Mouse (Mus musculus) kidney, embryonic 14.5 days (tissue): ENCODE measurements around the gene Dapk2. TPM values are rescaled to one million over a fixed set of nuclear protein-coding genes. Genes with fewer than 3 reads are reported as not detected.

Experiments
- ATAC-seq: fragments of 200-750 bp; cut with Nextera tagmentation; 2 replicates; pipeline ENCODE4 v1.8.0; 2017; ENCODE audit warnings: moderate number of reproducible peaks, mild to moderate bottlenecking, moderate TSS enrichment, moderate library complexity; ENCODE audit not compliant: low FRiP score, low TSS enrichment
- H3K27ac ChIP-seq: fragments of 300-500 bp; sonication (generic); 2 replicates; pipeline ENCODE4 v1.5.1; 2014; ENCODE audit warnings: low read depth, mild to moderate bottlenecking, low read length, moderate library complexity, mixed read lengths
- H3K27me3 ChIP-seq: fragments of 300-500 bp; sonication (generic); 2 replicates; pipeline ENCODE4 v1.6.1; 2014; ENCODE audit warnings: mild to moderate bottlenecking, low read length; ENCODE audit not compliant: control insufficient read depth, insufficient read depth
- H3K36me3 ChIP-seq: fragments of 300-500 bp; sonication (generic); 2 replicates; pipeline ENCODE4 v1.6.1; 2014; ENCODE audit warnings: low read length, mixed read lengths; ENCODE audit not compliant: control insufficient read depth, insufficient read depth
- H3K4me1 ChIP-seq: fragments of 300-500 bp; sonication (generic); 2 replicates; pipeline ENCODE4 v1.6.1; 2014; ENCODE audit warnings: low read length, mixed read lengths; ENCODE audit not compliant: control insufficient read depth, insufficient read depth
- H3K4me2 ChIP-seq: fragments of 300-500 bp; sonication (generic); replicated peaks from 2 replicates; pipeline ENCODE4 v1.6.1; 2014; ENCODE audit warnings: low read depth, mild to moderate bottlenecking, low read length
- H3K4me3 ChIP-seq: fragments of 300-500 bp; sonication (generic); 2 replicates; pipeline ENCODE4 v1.5.1; 2014; ENCODE audit warnings: mild to moderate bottlenecking, low read length
- H3K9ac ChIP-seq: fragments of 300-500 bp; sonication (generic); 2 replicates; pipeline ENCODE4 v1.6.1; 2014; ENCODE audit warnings: low read depth, mild to moderate bottlenecking, low read length, moderate library complexity
- H3K9me3 ChIP-seq: fragments of 300-500 bp; sonication (generic); 2 replicates; pipeline ENCODE4 v1.6.1; 2016; ENCODE audit warnings: low read length; ENCODE audit not compliant: control insufficient read depth
- WGBS: fragments of 180-500 bp; shearing (Covaris S2); extraction: QIAGEN DNeasy Blood & Tissue Kit; methylation state at CpG from one replicate; pipeline ENCODE4 v1.1.7; 2014; 5-methylcytosine and 5-hydroxymethylcytosine counted together
- polyA plus RNA-seq: library from polyadenylated mRNA; unstranded; fragments of >200 nt; fragmentation: Nextera tagmentation; extraction: Ambion mirVana; gene quantifications from 2 replicates; pipeline ENCODE4 v1.2.1, GENCODE M21; 2014

Gene Dapk2
- polyA plus RNA-seq, 1 experiment from 2014 or later = 4.2 TPM

GRCm38 (mm10) chr9:66189026-66189425, 31.0 kb downstream of the Dapk2 start:
- WGBS = 81% methylated on average over 1 of the region's 1 CpGs
- Histone ChIP-seq H3K4me3 (no peak overlapping the region), H3K4me1 (no peaks in the 10 kb centered on the region), H3K9me3 (no peaks in the 10 kb centered on the region), H3K27me3 (no peaks in the 10 kb centered on the region), H3K36me3 (no peaks in the 10 kb centered on the region), H3K9ac (no peak overlapping the region), H3K27ac (no peak overlapping the region), H3K4me2 (no peak overlapping the region)
- no peak for ATAC-seq

GRCm38 (mm10) chr9:66194003-66194402, 36.0 kb downstream of the Dapk2 start:
- no peak overlapping the region for H3K4me3 ChIP-seq
- no peaks in the 10 kb centered on the region for H3K9me3 ChIP-seq
- ATAC-seq = no peak
- no peaks in the 10 kb centered on the region for H3K4me1 ChIP-seq
- no peak overlapping the region for H3K9ac ChIP-seq
- no peak overlapping the region for H3K4me2 ChIP-seq
- no peaks in the 10 kb centered on the region for H3K36me3 ChIP-seq
- H3K27ac ChIP-seq = no peak overlapping the region
- 83% methylated on average over 3 of the region's 3 CpGs for WGBS
- no peaks in the 10 kb centered on the region for H3K27me3 ChIP-seq

- H3K27ac ChIP-seq = no peak overlapping the region
- 45% methylated on average over 3 of the region's 3 CpGs for WGBS
- no peak overlapping the region for H3K9ac ChIP-seq
- no peaks in the 10 kb centered on the region for H3K9me3 ChIP-seq
- no peaks in the 10 kb centered on the region for H3K36me3 ChIP-seq
- H3K4me2 ChIP-seq = no peak overlapping the region
- no peaks in the 10 kb centered on the region for H3K4me1 ChIP-seq
- no peaks in the 10 kb centered on the region for H3K27me3 ChIP-seq
- no peak overlapping the region for H3K4me3 ChIP-seq
- no peak for ATAC-seq
Measured at GRCm38 (mm10) chr9:66196561-66196960, 38.5 kb downstream of the Dapk2 start.

GRCm38 (mm10) chr9:66198533-66198932, 40.5 kb downstream of the Dapk2 start:
- Histone ChIP-seq H3K4me3 (no peak overlapping the region), H3K9me3 (no peaks in the 10 kb centered on the region), H3K27ac (no peak overlapping the region), H3K27me3 (no peaks in the 10 kb centered on the region), H3K9ac (no peak overlapping the region), H3K4me1 (no peaks in the 10 kb centered on the region), H3K4me2 (no peak overlapping the region), H3K36me3 (no peaks in the 10 kb centered on the region)
- 89% methylated on average over 1 of the region's 1 CpGs for WGBS
- no peak for ATAC-seq

- no peaks in the 10 kb centered on the region for H3K9me3 ChIP-seq
- no peak for ATAC-seq
- H3K4me1 ChIP-seq = no peaks in the 10 kb centered on the region
- H3K27me3 ChIP-seq = no peaks in the 10 kb centered on the region
- H3K4me3 ChIP-seq = no peak overlapping the region
- no peak overlapping the region for H3K9ac ChIP-seq
- H3K36me3 ChIP-seq = no peaks in the 10 kb centered on the region
- H3K4me2 ChIP-seq = no peak overlapping the region
- no peak overlapping the region for H3K27ac ChIP-seq
- WGBS = 80% methylated on average over 14 of the region's 14 CpGs
Measured at GRCm38 (mm10) chr9:66199657-66200410, 41.8 kb downstream of the Dapk2 start.

- no peaks in the 10 kb centered on the region for H3K36me3 ChIP-seq
- H3K27ac ChIP-seq = no peak overlapping the region
- H3K27me3 ChIP-seq = no peaks in the 10 kb centered on the region
- WGBS = 75% methylated on average over 5 of the region's 5 CpGs
- H3K9me3 ChIP-seq = no peaks in the 10 kb centered on the region
- ATAC-seq = no peak
- H3K4me3 ChIP-seq = no peak overlapping the region
- no peak overlapping the region for H3K9ac ChIP-seq
- H3K4me1 ChIP-seq = no peaks in the 10 kb centered on the region
- no peak overlapping the region for H3K4me2 ChIP-seq
Measured at GRCm38 (mm10) chr9:66200411-66200789, 42.4 kb downstream of the Dapk2 start.

GRCm38 (mm10) chr9:66201665-66202064, 43.6 kb downstream of the Dapk2 start:
- Histone ChIP-seq H3K9ac (no peak overlapping the region), H3K4me1 (no peaks in the 10 kb centered on the region), H3K9me3 (no peaks in the 10 kb centered on the region), H3K4me3 (no peak overlapping the region), H3K36me3 (no peaks in the 10 kb centered on the region), H3K4me2 (no peak overlapping the region), H3K27ac (no peak overlapping the region), H3K27me3 (no peaks in the 10 kb centered on the region)
- ATAC-seq = no peak
- 45% methylated on average over 6 of the region's 6 CpGs for WGBS

- Histone ChIP-seq H3K9ac (no peak overlapping the region), H3K36me3 (no peaks in the 10 kb centered on the region), H3K4me3 (no peak overlapping the region), H3K27me3 (no peaks in the 10 kb centered on the region), H3K27ac (no peak overlapping the region), H3K4me1 (no peaks in the 10 kb centered on the region), H3K4me2 (no peak overlapping the region), H3K9me3 (no peaks in the 10 kb centered on the region)
- WGBS = 73% methylated on average over 7 of the region's 7 CpGs
- ATAC-seq = no peak
Measured at GRCm38 (mm10) chr9:66202463-66202862, 44.4 kb downstream of the Dapk2 start.

GRCm38 (mm10) chr9:66205702-66206101, 47.7 kb downstream of the Dapk2 start:
- no peaks in the 10 kb centered on the region for H3K4me1 ChIP-seq
- no peak for ATAC-seq
- no peaks in the 10 kb centered on the region for H3K36me3 ChIP-seq

More at GRCm38 (mm10) chr9:66205702-66206101, 47.7 kb downstream of the Dapk2 start:
- Histone ChIP-seq H3K27me3 (no peaks in the 10 kb centered on the region), H3K9me3 (no peaks in the 10 kb centered on the region), H3K4me2 (no peak overlapping the region), H3K4me3 (no peak overlapping the region), H3K27ac (no peak overlapping the region), H3K9ac (no peak overlapping the region)
- 92% methylated on average over 9 of the region's 9 CpGs for WGBS
